Mouse (Mus musculus): ENCODE data around the gene Gm10985.

- TF ChIP-seq CTCF (IDR thresholded peaks at IDR 0.05) (no peak), POLR2A (IDR thresholded peaks at IDR 0.05; ENCODE audit: insufficient read depth, low read depth, low read length) (no peak), EP300 (IDR thresholded peaks at IDR 0.05; ENCODE audit: insufficient read depth, low read depth, low read length) (no peak)
Observed at GRCm38 (mm10) chr3:53869263-53869662, 24.4 kb downstream of the Gm10985 start.
